Mouse (Mus musculus) MEL (cell line): ENCODE data around the gene Rbm28. TPM values are rescaled to one million over a fixed set of nuclear protein-coding genes. Genes with fewer than 3 reads are reported as not detected.

Source experiments
- DNase-seq: peaks from one replicate; pipeline ENCODE4 v3.0.0; 2011; ENCODE audit warnings: low read depth, low spot score
- H3K27ac ChIP-seq: 2 replicates; pipeline ENCODE4 v1.5.1; 2012; ENCODE audit warnings: low read depth, mild to moderate bottlenecking, control low read depth, low read length, moderate library complexity; ENCODE audit not compliant: control insufficient read depth
- H3K27me3 ChIP-seq, 2 experiments: fragments of 150-350 bp in 1 of 2; sonication (generic) in 1 of 2; 2 replicates each; pipeline ENCODE4 v1.6.1; 2012; ENCODE audit warnings: low read length in 2 of 2, mild to moderate bottlenecking in 2 of 2, improper control_type of control experiment in 1 of 2, moderate library complexity in 1 of 2; ENCODE audit not compliant: insufficient read depth in 2 of 2, control insufficient read depth in 1 of 2
- H3K36me3 ChIP-seq, 2 experiments: 2 replicates each; pipeline ENCODE4 v1.6.1; 2012 to 2014; ENCODE audit warnings: low read length in 2 of 2, improper control_type of control experiment in 1 of 2, inconsistent platforms in 1 of 2, mild to moderate bottlenecking in 1 of 2; ENCODE audit not compliant: insufficient read depth in 2 of 2, control insufficient read depth in 1 of 2
- H3K4me1 ChIP-seq, 2 experiments: fragments of 150-350 bp in 1 of 2; sonication (generic) in 1 of 2; 2 replicates each; pipeline ENCODE4 v1.6.1; 2012; ENCODE audit warnings: low read length in 2 of 2, improper control_type of control experiment in 1 of 2, mild to moderate bottlenecking in 1 of 2; ENCODE audit not compliant: insufficient read depth in 2 of 2, control insufficient read depth in 1 of 2
- H3K4me3 ChIP-seq, 2 experiments: fragments of 150-350 bp in 1 of 2; sonication (generic) in 1 of 2; 2 replicates each; pipeline ENCODE4 v1.5.1; 2012; ENCODE audit warnings: low read depth in 2 of 2, low read length in 2 of 2, mild to moderate bottlenecking in 2 of 2, moderate library complexity in 2 of 2, control low read depth in 1 of 2, improper control_type of control experiment in 1 of 2; ENCODE audit not compliant: control insufficient read depth in 1 of 2, insufficient read depth in 1 of 2
- H3K79me2 ChIP-seq: 2 replicates; pipeline ENCODE4 v1.6.1; 2012; ENCODE audit warnings: mild to moderate bottlenecking, low read length, moderate library complexity; ENCODE audit not compliant: control insufficient read depth, poor library complexity, insufficient read depth
- H3K9ac ChIP-seq: 2 replicates; pipeline ENCODE4 v1.6.1; 2012; ENCODE audit warnings: low read depth, mild to moderate bottlenecking, control low read depth, low read length, moderate library complexity; ENCODE audit not compliant: control insufficient read depth, poor library complexity, severe bottlenecking
- H3K9me3 ChIP-seq: fragments of 150-350 bp; sonication (generic); replicated peaks from 2 replicates; pipeline ENCODE4 v1.6.1; 2012; ENCODE audit warnings: mild to moderate bottlenecking, low read length, improper control_type of control experiment, moderate library complexity; ENCODE audit not compliant: insufficient read depth
- CTCF ChIP-seq, 3 experiments: IDR thresholded peaks in 2 of 3; conservative IDR thresholded peaks in 1 of 3; 2 replicates each; pipeline ENCODE4 v1.5.1; 2011 to 2012; ENCODE audit warnings: low read length in 3 of 3, low read depth in 2 of 3, mild to moderate bottlenecking in 2 of 3, improper control_type of control experiment in 1 of 3, inconsistent platforms in 1 of 3, mixed read lengths in 1 of 3, moderate library complexity in 1 of 3; ENCODE audit not compliant: control insufficient read depth in 1 of 3, insufficient read depth in 1 of 3, poor library complexity in 1 of 3, severe bottlenecking in 1 of 3
- ETS1 ChIP-seq: IDR thresholded peaks from 2 replicates; pipeline ENCODE4 v1.6.1; 2012; ENCODE audit warnings: low read depth, mild to moderate bottlenecking, inconsistent platforms, low read length, improper control_type of control experiment, moderate library complexity
- GABPA ChIP-seq: IDR thresholded peaks from 2 replicates; pipeline ENCODE4 v1.6.1; 2012; ENCODE audit warnings: low read depth, mild to moderate bottlenecking, inconsistent platforms, low read length, improper control_type of control experiment, moderate library complexity
- KAT2A ChIP-seq: conservative IDR thresholded peaks from 2 replicates; pipeline ENCODE4 v1.6.1; 2012; ENCODE audit warnings: low read depth, low read length, improper control_type of control experiment, inconsistent platforms
- MAFK ChIP-seq: IDR thresholded peaks from 2 replicates; pipeline ENCODE4 v1.6.1; 2011; ENCODE audit warnings: low read depth, mild to moderate bottlenecking, low read length, improper control_type of control experiment, borderline replicate concordance
- MAX ChIP-seq: IDR thresholded peaks from 2 replicates; pipeline ENCODE4 v1.6.1; 2011; ENCODE audit warnings: low read length, improper control_type of control experiment
- MEF2A ChIP-seq: IDR thresholded peaks from 2 replicates; pipeline ENCODE4 v1.6.1; 2014; ENCODE audit warnings: low read depth, mild to moderate bottlenecking, inconsistent platforms, low read length, improper control_type of control experiment; ENCODE audit not compliant: poor library complexity, insufficient replicate concordance, severe bottlenecking; ENCODE audit errors: extremely low read depth
- MXI1 ChIP-seq: IDR thresholded peaks from 2 replicates; pipeline ENCODE4 v1.6.1; 2011; ENCODE audit warnings: mild to moderate bottlenecking, low read depth, low read length, improper control_type of control experiment
- NRF1 ChIP-seq: IDR thresholded peaks from 2 replicates; pipeline ENCODE4 v1.6.1; 2014; ENCODE audit warnings: low read depth, mild to moderate bottlenecking, inconsistent platforms, low read length, improper control_type of control experiment, moderate library complexity; ENCODE audit not compliant: poor library complexity, insufficient read depth, severe bottlenecking
- TCF12 ChIP-seq: IDR thresholded peaks from 2 replicates; pipeline ENCODE4 v1.6.1; 2014; ENCODE audit warnings: low read depth, mild to moderate bottlenecking, inconsistent platforms, low read length, improper control_type of control experiment, moderate library complexity
- UBTF ChIP-seq: IDR thresholded peaks from 2 replicates; pipeline ENCODE4 v1.6.1; 2012; ENCODE audit warnings: low read depth, mild to moderate bottlenecking, inconsistent platforms, low read length, improper control_type of control experiment, moderate library complexity, borderline replicate concordance; ENCODE audit not compliant: insufficient read depth
- USF2 ChIP-seq, 2 experiments: IDR thresholded peaks; 2 replicates each; pipeline ENCODE4 v1.6.1; 2011 to 2012; ENCODE audit warnings: improper control_type of control experiment in 2 of 2, low read length in 2 of 2, borderline replicate concordance in 1 of 2, inconsistent platforms in 1 of 2, low read depth in 1 of 2, mild to moderate bottlenecking in 1 of 2; ENCODE audit not compliant: insufficient read depth in 1 of 2
- polyA plus RNA-seq, 2 experiments: library from polyadenylated mRNA; stranded (reverse) in 1 of 2; unstranded in 1 of 2; fragments of >175 nt in 1 of 2; fragments of >200 nt in 1 of 2; gene quantifications; 2 replicates each; pipeline versions ENCODE4 v1.2.1 to v1.2.4; 2012; ENCODE audit warnings: low replicate concordance in 2 of 2, low read depth in 1 of 2; ENCODE audit not compliant: insufficient read length in 2 of 2, insufficient read depth in 1 of 2, missing spikeins in 1 of 2
- total RNA-seq: library from RNA; depleted of rRNA; stranded (reverse); fragments of 300-350 nt; gene quantifications from 2 replicates; pipeline ENCODE4 v1.2.3, GENCODE M21; 2012

Rbm28 gene
- total and polyA plus RNA-seq, 3 experiments: 48.2 to 312 (median 91.2) TPM

- Histone ChIP-seq H3K4me3 (no peak overlapping the region), H3K27me3 (no peaks in the 10 kb centered on the region), H3K4me1 (peaks cover 0 to 2% of the 10 kb centered on the region in 2 experiments; a peak in 3 of 4 replicates), H3K36me3 (peaks cover 3% of the 10 kb centered on the region in 2 experiments; a peak in 2 of 4 replicates), H3K9ac (no peak overlapping the region), H3K9me3 (no peaks in the 10 kb centered on the region), H3K27ac (no peak overlapping the region), H3K79me2 (no peaks in the 10 kb centered on the region)
- TF ChIP-seq TCF12 (no peak), NRF1 (no peak), KAT2A (no peak), MAFK (no peak), CTCF (IDR thresholded peaks at IDR 0.05 in 2 of 3, conservative IDR thresholded peaks at IDR 0.05 in 1 of 3; ENCODE audit: control insufficient read depth in 1 of 3, insufficient read depth in 1 of 3, low read depth in 2 of 3, low read length in 3 of 3, poor library complexity in 1 of 3, severe bottlenecking in 1 of 3) (no peak), MAX (no peak)
- no peak for DNase-seq
Observed at GRCm38 (mm10) chr6:29203096-29203495, 38.3 kb upstream of the Rbm28 start.

GRCm38 (mm10) chr6:29201988-29202387 lies 37.2 kb upstream of the Rbm28 start:
- H3K36me3 ChIP-seq: peaks cover 0 to 3% of the 10 kb centered on the region in 2 experiments; a peak in 1 of 4 replicates

GRCm38 (mm10) chr6:29201341-29201740 lies 36.5 kb upstream of the Rbm28 start:
- no peak for DNase-seq
- Histone ChIP-seq H3K4me1 (no peaks in the 10 kb centered on the region), H3K9me3 (no peaks in the 10 kb centered on the region), H3K79me2 (no peaks in the 10 kb centered on the region), H3K36me3 (peaks cover 0 to 1% of the 10 kb centered on the region in 2 experiments; a peak in 1 of 4 replicates), H3K27ac (no peak overlapping the region), H3K9ac (no peak overlapping the region), H3K4me3 (no peak overlapping the region), H3K27me3 (peaks cover 0 to 1% of the 10 kb centered on the region in 2 experiments; a peak in 1 of 4 replicates)
- TF ChIP-seq ETS1 (no peak), USF2 (IDR thresholded peaks at IDR 0.05; ENCODE audit: borderline replicate concordance in 1 of 2, insufficient read depth in 1 of 2, low read depth in 1 of 2, low read length in 2 of 2) (no peak), MXI1 (no peak), UBTF (no peak), GABPA (no peak)

More at GRCm38 (mm10) chr6:29201988-29202387, 37.2 kb upstream of the Rbm28 start:
- no peak for TF ChIP-seq MEF2A
- TF ChIP-seq, all 39 proteins: peak for 0
- DNase-seq: no peak
- Histone ChIP-seq H3K4me3 (no peak overlapping the region), H3K9me3 (no peaks in the 10 kb centered on the region), H3K27me3 (peaks cover 0 to 1% of the 10 kb centered on the region in 2 experiments; a peak in 1 of 4 replicates), H3K4me1 (no peaks in the 10 kb centered on the region), H3K9ac (no peak overlapping the region), H3K27ac (no peak overlapping the region), H3K79me2 (no peaks in the 10 kb centered on the region)
